Mouse (Mus musculus) limb, embryonic 15.5 days (tissue): ENCODE data around the gene Mup20. TPM values are rescaled to one million over a fixed set of nuclear protein-coding genes. Genes with fewer than 3 reads are reported as not detected.

Experiments used
- polyA plus RNA-seq: library from polyadenylated mRNA; unstranded; fragments of >200 nt; fragmentation: Nextera tagmentation; extraction: Ambion mirVana; gene quantifications from 2 replicates; pipeline ENCODE4 v1.2.1, GENCODE M21; 2015

Mup20 gene
- polyA plus RNA-seq, 1 experiment from 2014 or later: not detected

Other genes starting within 250 kb of the Mup20 start
- gene Mup5, start 218.9 kb downstream of the Mup20 start, polyA plus RNA-seq: not detected in 2 replicates
- not detected in 2 replicates for gene Mup3, start 33.2 kb upstream of the Mup20 start, polyA plus RNA-seq
- gene Mup21, start 96.7 kb upstream of the Mup20 start, polyA plus RNA-seq: not detected in 2 replicates
- gene Zfp37, start 176.9 kb upstream of the Mup20 start, polyA plus RNA-seq: 9.4 and 10.5 TPM in 2 replicates
- gene Slc31a2, start 208.4 kb upstream of the Mup20 start, polyA plus RNA-seq: 49.7 and 51.4 TPM in 2 replicates